Mouse (Mus musculus): Measurements from ENCODE around the gene Hipk1. TPM values are rescaled to one million over a fixed set of nuclear protein-coding genes. Genes with fewer than 3 reads are reported as not detected.
"Not testable (repeated sequence)": the region's sequence is repeated elsewhere in the genome, so short reads cannot be mapped to it uniquely, and the experiment has no call there.

The Hipk1 gene
- polyA plus RNA-seq, 1 experiment from 2014 or later = 16.4 TPM

DNA sequence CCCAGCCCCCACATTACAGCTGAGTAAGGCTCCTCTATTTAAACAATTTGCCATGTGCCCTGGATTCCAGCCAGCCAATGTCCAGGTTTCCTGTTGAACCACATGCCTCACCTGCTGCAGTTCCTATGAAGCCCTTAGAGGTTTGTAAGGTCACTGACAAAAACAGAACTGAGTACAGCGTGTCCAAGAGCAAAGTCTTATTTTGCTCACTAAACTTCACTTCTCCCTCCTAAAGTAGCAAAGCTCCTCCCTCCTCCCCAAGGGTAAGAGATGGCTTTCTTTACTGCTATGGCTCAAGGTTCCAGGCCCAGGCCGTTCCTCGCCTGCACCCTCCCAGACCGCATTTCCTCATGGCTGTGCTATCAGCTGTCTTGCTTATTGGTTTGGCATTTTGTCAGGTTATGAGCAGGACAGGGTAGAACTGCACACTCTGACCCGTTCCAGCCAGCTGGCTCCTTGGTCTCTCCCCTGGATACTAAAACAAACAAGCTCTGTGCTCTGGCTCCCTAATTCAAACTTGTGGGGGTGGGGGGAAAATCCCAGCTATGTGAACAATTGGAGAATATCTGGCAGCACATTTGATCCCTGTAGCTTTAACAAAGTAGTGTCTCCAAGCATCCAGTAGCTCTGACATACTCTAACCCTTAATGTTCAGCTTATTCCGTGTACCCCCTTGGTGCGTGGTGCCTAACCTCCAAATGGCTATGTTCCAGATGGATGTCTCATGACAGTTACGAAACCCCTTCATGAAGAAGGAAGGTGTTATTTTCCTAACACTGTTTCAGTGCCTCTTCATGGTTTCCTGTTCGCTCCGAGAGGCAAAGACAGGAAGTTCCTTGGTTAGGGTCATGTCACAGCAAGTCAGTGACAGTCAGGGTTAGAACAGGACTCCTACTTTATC, 10.5 kb upstream of the Hipk1 start:
- ATAC-seq (ENCODE audit: low read depth) = peak; percentile 73
- Histone ChIP-seq H3K27ac (ENCODE audit: low read length) (peak overlapping the region; percentile 94), H3K4me3 (ENCODE audit: low read depth, low read length) (no peak overlapping the region), H3K4me1 (ENCODE audit: control insufficient read depth, low read depth, low read length) (peaks cover 68% of the 10 kb centered on the region), H3K9me3 (replicated peaks; ENCODE audit: control insufficient read depth, low read length) (no peaks in the 10 kb centered on the region), H3K36me3 (ENCODE audit: control insufficient read depth, insufficient read depth) (peaks cover 26% of the 10 kb centered on the region), H3K9ac (ENCODE audit: low read depth, low read length) (peak overlapping the region; percentile 42), H3K27me3 (ENCODE audit: control insufficient read depth, insufficient read depth, low read depth, low read length) (no peaks in the 10 kb centered on the region), H3K4me2 (ENCODE audit: low read depth, low read length) (peak overlapping the region; percentile 8)
- WGBS (ENCODE audit: insufficient replicate concordance) = 12% methylated on average over 10 of the region's 10 CpGs

DNA sequence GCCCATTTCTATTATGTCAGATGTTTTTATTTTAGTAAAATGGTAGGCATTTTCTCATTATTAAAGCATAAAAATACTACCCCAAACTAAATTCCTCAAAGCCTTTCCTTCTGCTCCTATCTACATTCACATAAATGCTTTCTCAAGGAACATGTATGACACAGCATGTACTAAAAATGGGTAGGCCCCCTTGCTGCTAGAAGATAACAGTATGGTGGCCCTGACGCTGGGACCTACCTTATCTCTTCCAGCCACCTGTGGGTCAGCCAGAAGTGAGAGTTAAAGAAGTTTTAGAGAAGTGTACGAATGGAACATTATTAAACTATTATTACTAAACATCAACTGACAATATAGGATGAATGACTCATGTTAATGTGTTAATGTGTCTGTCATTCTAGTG, 8.1 kb upstream of the Hipk1 start:
- H3K9me3 ChIP-seq (replicated peaks; ENCODE audit: control insufficient read depth, low read length) = no peaks in the 10 kb centered on the region

GRCm38 (mm10) chr3:103796389-103796788, 5.0 kb upstream of the Hipk1 start:
- no peak overlapping the region for H3K4me2 ChIP-seq (ENCODE audit: low read depth, low read length)

More for the DNA sequence above, 8.1 kb upstream of the Hipk1 start:
- Histone ChIP-seq H3K27me3 (ENCODE audit: control insufficient read depth, insufficient read depth, low read depth, low read length) (no peaks in the 10 kb centered on the region), H3K4me3 (ENCODE audit: low read depth, low read length) (no peak overlapping the region), H3K27ac (ENCODE audit: low read length) (peak overlapping the region; percentile 97), H3K4me1 (ENCODE audit: control insufficient read depth, low read depth, low read length) (peaks cover 63% of the 10 kb centered on the region), H3K9ac (ENCODE audit: low read depth, low read length) (no peak overlapping the region), H3K4me2 (ENCODE audit: low read depth, low read length) (peak overlapping the region; percentile 65), H3K36me3 (ENCODE audit: control insufficient read depth, insufficient read depth) (peaks cover 15% of the 10 kb centered on the region)
- WGBS (ENCODE audit: insufficient replicate concordance) = 11% methylated on average over 2 of the region's 2 CpGs
- peak; percentile 92 for ATAC-seq (ENCODE audit: low read depth)

DNA sequence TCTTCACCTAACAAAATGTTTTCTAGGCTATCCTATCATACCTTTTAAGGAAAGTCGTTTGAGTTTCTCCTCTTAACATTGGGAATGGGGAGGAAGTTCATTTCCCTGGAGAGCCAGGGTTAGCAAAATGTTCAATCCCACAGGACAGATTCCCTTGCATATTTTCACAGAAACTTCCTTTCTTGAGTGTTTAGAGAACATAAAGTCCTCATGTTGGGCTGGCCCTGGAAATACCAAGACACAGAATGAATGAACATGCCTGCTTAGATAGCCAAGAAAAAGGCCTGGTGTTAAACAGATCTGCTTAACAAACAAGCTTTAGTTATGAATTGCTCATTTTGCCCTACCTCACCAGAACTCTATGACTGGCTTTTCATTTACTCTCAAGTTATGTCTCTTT, 1.2 kb upstream of the Hipk1 start:
- ATAC-seq (ENCODE audit: low read depth) = no peak
- 0 out of 2 replicates have a peak overlapping the region, but pooled peaks have one; percentile 81 for H3K4me2 ChIP-seq (ENCODE audit: low read depth, low read length)
- H3K9ac ChIP-seq (ENCODE audit: low read depth, low read length) = peak overlapping the region; percentile 14; the same call in 1 of the 2 replicates
- peak overlapping the region; percentile 96 for H3K27ac ChIP-seq (ENCODE audit: low read length)
- no peak overlapping the region for H3K4me3 ChIP-seq (ENCODE audit: low read depth, low read length)
- H3K36me3 ChIP-seq (ENCODE audit: control insufficient read depth, insufficient read depth) = no peaks in the 10 kb centered on the region
- peaks cover 54% of the 10 kb centered on the region for H3K4me1 ChIP-seq (ENCODE audit: control insufficient read depth, low read depth, low read length)
- H3K9me3 ChIP-seq (replicated peaks; ENCODE audit: control insufficient read depth, low read length) = no peaks in the 10 kb centered on the region
- H3K27me3 ChIP-seq (ENCODE audit: control insufficient read depth, insufficient read depth, low read depth, low read length) = no peaks in the 10 kb centered on the region
- WGBS (ENCODE audit: insufficient replicate concordance) = 65% methylated on average over 1 of the region's 1 CpGs

More at GRCm38 (mm10) chr3:103796389-103796788, 5.0 kb upstream of the Hipk1 start:
- 48% methylated on average over 2 of the region's 2 CpGs for WGBS (ENCODE audit: insufficient replicate concordance)
- no peak for ATAC-seq (ENCODE audit: low read depth)
- Histone ChIP-seq H3K9ac (ENCODE audit: low read depth, low read length) (no peak overlapping the region), H3K27me3 (ENCODE audit: control insufficient read depth, insufficient read depth, low read depth, low read length) (no peaks in the 10 kb centered on the region), H3K36me3 (ENCODE audit: control insufficient read depth, insufficient read depth) (no peaks in the 10 kb centered on the region), H3K27ac (ENCODE audit: low read length) (peak overlapping the region; percentile 39), H3K4me1 (ENCODE audit: control insufficient read depth, low read depth, low read length) (peaks cover 68% of the 10 kb centered on the region), H3K9me3 (replicated peaks; ENCODE audit: control insufficient read depth, low read length) (no peaks in the 10 kb centered on the region), H3K4me3 (ENCODE audit: low read depth, low read length) (no peak overlapping the region)

GRCm38 (mm10) chr3:103792111-103792406, 696 bp upstream of the Hipk1 start:
- Histone ChIP-seq H3K4me3 (ENCODE audit: low read depth, low read length) (peak overlapping the region; percentile 98), H3K27ac (ENCODE audit: low read length) (peak overlapping the region; percentile 96), H3K4me2 (ENCODE audit: low read depth, low read length) (peak overlapping the region; percentile 81), H3K4me1 (ENCODE audit: control insufficient read depth, low read depth, low read length) (peaks cover 59% of the 10 kb centered on the region)
- not testable (repeated sequence) for ATAC-seq (ENCODE audit: low read depth); H3K36me3 ChIP-seq (ENCODE audit: control insufficient read depth, insufficient read depth); H3K27me3 ChIP-seq (ENCODE audit: control insufficient read depth, insufficient read depth, low read depth, low read length); H3K9me3 ChIP-seq (replicated peaks; ENCODE audit: control insufficient read depth, low read length); H3K9ac ChIP-seq (ENCODE audit: low read depth, low read length)
- WGBS (ENCODE audit: insufficient replicate concordance) = 44% methylated on average over 5 of the region's 5 CpGs

GRCm38 (mm10) chr3:103790346-103791145, 817 bp downstream of the Hipk1 start:
- Histone ChIP-seq H3K4me2 (ENCODE audit: low read depth, low read length) (peak overlapping the region; percentile 81), H3K27ac (ENCODE audit: low read length) (peak overlapping the region; percentile 96), H3K9me3 (replicated peaks; ENCODE audit: control insufficient read depth, low read length) (no peaks in the 10 kb centered on the region), H3K27me3 (ENCODE audit: control insufficient read depth, insufficient read depth, low read depth, low read length) (no peaks in the 10 kb centered on the region), H3K4me1 (ENCODE audit: control insufficient read depth, low read depth, low read length) (peaks cover 59% of the 10 kb centered on the region), H3K36me3 (ENCODE audit: control insufficient read depth, insufficient read depth) (peaks cover 2% of the 10 kb centered on the region; the same call in 1 of the 2 replicates), H3K9ac (ENCODE audit: low read depth, low read length) (peak overlapping the region; percentile 100), H3K4me3 (ENCODE audit: low read depth, low read length) (peak overlapping the region; percentile 98)
- ATAC-seq (ENCODE audit: low read depth) = peak; percentile 49
- whole genome bisulfite sequencing (ENCODE audit: insufficient replicate concordance) = under 1% methylated on average over 29 of the region's 61 CpGs

GRCm38 (mm10) chr3:103789891-103790345, 1.4 kb downstream of the Hipk1 start:
- Histone ChIP-seq H3K9me3 (replicated peaks; ENCODE audit: control insufficient read depth, low read length) (no peaks in the 10 kb centered on the region), H3K4me1 (ENCODE audit: control insufficient read depth, low read depth, low read length) (peaks cover 64% of the 10 kb centered on the region), H3K27ac (ENCODE audit: low read length) (peak overlapping the region; percentile 96), H3K9ac (ENCODE audit: low read depth, low read length) (peak overlapping the region; percentile 100), H3K4me3 (ENCODE audit: low read depth, low read length) (peak overlapping the region; percentile 98), H3K27me3 (ENCODE audit: control insufficient read depth, insufficient read depth, low read depth, low read length) (no peaks in the 10 kb centered on the region), H3K36me3 (ENCODE audit: control insufficient read depth, insufficient read depth) (peaks cover 2% of the 10 kb centered on the region; the same call in 1 of the 2 replicates), H3K4me2 (ENCODE audit: low read depth, low read length) (peak overlapping the region; percentile 81)
- under 1% methylated on average over 14 of the region's 14 CpGs for WGBS (ENCODE audit: insufficient replicate concordance)
- ATAC-seq (ENCODE audit: low read depth) = peak; percentile 2; the same call in 1 of the 2 replicates

- no peak for ATAC-seq (ENCODE audit: low read depth)
- H3K27ac ChIP-seq (ENCODE audit: low read length) = peak overlapping the region; percentile 96
- H3K9me3 ChIP-seq (replicated peaks; ENCODE audit: control insufficient read depth, low read length) = no peaks in the 10 kb centered on the region
- H3K36me3 ChIP-seq (ENCODE audit: control insufficient read depth, insufficient read depth) = peaks cover 2% of the 10 kb centered on the region; the same call in 1 of the 2 replicates
- 69% methylated on average over 7 of the region's 7 CpGs for WGBS (ENCODE audit: insufficient replicate concordance)
- peaks cover 67% of the 10 kb centered on the region for H3K4me1 ChIP-seq (ENCODE audit: control insufficient read depth, low read depth, low read length)
- peak overlapping the region; percentile 81 for H3K4me2 ChIP-seq (ENCODE audit: low read depth, low read length)
- H3K27me3 ChIP-seq (ENCODE audit: control insufficient read depth, insufficient read depth, low read depth, low read length) = no peaks in the 10 kb centered on the region
- H3K4me3 ChIP-seq (ENCODE audit: low read depth, low read length) = peak overlapping the region; percentile 98
- H3K9ac ChIP-seq (ENCODE audit: low read depth, low read length) = peak overlapping the region; percentile 100
Measured at GRCm38 (mm10) chr3:103789096-103789495, 2.3 kb downstream of the Hipk1 start.
